Mouse (Mus musculus): ENCODE data around the gene Cd44. TPM values are rescaled to one million over a fixed set of nuclear protein-coding genes. Genes with fewer than 3 reads are reported as not detected.

Cd44 gene
- total RNA-seq, 4 experiments from 2014 or later: 5.6 to 9.5 (median 6.8) TPM

DNA sequence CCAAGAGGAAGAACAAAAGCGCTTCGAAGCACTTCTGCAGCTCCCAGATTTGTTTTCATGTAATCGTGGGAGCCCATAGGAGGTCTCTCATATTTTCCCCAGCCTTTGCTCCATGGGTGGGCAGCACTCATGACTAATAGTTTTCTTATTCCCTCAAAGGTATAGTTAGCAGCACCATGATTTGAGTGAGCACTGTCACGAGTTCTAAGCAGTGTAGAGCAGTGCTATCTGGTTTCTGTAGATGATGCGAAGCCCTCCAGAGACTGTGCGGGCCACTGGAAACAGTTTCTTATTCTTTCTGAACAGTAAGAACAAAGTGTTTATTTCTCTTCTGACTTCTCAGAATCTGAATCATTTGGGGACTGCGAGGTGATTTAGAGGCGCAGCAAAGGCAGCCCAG, 80.7 kb downstream of the Cd44 start:
- no peak for DNase-seq (ENCODE audit: low spot score)

DNA sequence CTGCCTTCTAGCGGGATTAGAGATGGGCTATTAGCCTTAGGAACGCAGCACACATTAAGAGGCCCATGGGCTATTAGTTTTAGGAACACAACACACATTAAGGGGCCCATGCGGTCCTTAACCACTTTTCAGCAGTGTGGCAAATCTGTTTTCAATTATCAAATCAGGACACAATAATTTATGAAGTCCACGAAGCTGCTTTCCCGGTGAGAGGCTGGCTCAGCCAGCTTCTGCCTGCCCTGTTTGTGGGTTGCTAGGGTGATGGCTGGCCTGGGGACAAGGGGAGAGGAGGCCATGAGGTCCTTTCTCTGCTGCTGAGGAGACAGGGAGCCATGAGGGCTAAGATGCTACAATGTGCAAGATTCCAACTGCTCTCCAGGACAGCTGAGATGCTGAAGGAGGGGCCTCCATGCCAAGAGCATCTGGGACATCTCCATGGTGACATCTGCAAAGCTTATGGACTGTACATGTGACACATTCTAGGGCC, 81.2 kb downstream of the Cd44 start:
- DNase-seq (ENCODE audit: low spot score): no peak

DNA sequence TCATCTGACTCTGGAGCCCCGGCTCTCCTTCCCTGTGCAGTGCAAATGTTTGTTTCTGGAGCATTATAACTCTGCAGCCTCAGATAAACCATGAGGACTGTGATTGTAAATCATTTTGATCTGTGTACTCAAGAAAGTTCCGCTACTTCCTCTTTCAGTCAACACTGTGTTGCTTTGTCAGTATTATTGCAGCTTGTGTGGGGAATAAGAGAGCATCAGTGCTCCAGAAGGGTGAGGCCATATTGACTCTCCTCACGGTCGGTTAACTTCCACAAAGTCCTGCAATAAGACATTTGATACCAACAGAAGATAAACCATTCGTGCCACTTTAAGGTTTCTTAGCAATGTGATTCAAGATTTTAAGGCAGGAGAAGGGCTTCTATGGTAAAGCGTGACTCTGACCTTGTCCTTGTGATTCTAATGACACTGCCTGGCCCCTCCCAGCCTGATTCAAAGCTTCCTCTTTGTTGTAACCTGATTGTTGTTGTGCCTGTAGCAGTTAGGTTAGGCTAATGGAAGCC, 86.1 kb downstream of the Cd44 start:
- DNase-seq (ENCODE audit: low spot score): no peak

DNA sequence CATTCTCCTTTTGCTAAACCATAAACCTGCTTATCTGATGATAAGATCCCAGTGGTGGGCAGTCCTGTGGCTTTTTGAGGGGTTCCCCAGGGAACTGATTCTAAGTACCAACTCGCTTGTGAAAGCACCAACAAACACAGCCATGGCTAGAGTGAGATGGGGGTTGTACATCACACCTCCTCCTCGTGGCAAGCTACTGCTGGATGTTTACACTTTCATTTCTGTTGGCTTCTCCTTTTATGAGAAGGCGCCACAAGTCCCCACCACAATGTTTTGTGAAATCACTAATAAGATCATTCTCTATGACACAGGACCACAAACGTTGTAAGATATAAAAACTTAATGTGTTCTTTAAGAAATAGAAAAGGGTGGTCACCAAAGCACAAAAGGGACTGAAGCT, 88.7 kb downstream of the Cd44 start:
- no peak for DNase-seq (ENCODE audit: low spot score)

DNA sequence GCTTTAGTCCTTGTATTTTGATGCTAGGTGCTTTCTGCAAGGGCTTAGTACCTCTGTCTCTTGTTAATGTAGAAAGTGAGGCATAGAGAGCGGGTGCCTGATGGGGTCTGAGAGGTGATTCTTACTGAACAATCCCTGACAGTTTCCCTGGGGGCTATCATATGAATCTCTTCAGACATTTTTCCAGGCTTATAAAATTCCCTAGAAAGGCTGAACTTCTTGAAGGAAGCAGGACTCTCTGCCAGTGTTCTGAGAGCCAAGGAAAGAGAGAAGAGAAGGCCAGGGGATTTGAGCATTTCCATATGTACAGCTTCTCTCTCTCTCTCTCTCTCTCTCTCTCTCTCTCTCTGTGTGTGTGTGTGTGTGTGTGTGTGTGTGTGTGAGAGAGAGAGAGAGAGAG, 92.0 kb downstream of the Cd44 start:
- no peak for DNase-seq (ENCODE audit: low spot score)

DNA sequence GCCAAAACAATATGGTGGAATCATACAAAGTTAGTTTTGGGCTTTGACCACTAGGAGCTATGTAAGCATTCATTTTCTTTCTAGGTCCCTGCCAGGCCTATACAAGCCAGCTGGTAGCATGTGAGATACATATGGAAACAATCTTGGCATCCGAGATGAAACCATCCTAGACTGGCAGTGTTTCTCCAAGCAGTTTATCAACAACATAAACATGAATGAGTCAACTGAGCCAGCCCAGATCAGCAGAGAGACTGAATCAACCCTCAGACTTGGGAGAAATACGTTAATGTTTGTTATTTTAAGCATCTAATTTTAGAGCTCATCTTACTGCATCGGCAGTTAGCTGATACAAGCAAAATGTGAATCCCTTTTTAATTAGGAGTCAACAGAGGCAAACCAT, 93.8 kb downstream of the Cd44 start:
- no peak for DNase-seq (ENCODE audit: low spot score)

DNA sequence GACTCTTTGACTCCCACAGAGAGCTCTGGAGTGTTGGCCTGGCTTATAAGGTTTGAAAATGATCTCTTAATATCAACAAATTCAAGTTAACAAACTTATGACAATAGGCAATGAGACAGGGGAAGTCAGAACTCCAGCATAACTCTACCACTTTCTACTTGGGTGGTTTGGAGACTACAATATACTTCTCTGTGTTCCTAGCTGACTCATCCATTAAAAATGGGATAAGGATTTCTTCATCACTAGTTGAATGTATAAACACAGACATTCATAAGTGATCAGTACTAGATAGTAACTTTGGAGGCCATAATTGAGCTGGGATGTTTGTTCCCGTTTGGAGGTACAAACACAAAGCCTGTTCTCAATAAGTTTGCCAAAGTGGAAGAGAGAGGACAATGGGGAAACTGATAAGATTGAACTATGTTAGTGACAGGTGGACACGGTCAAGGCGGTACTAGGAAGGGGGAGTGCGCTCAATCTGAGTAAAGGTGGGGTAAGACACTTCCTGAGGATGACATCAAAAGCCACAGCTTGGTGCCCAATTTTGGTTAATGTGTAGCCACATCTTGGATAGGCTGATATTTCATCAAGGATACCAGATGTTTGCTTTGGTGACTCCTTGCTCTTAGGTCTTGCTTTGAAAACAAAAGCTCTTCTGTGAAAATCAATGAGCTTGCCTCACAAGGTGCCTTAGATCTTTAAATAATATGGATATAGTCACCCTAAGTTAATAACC, 95.5 kb downstream of the Cd44 start:
- no peak for DNase-seq (ENCODE audit: low spot score)

DNA sequence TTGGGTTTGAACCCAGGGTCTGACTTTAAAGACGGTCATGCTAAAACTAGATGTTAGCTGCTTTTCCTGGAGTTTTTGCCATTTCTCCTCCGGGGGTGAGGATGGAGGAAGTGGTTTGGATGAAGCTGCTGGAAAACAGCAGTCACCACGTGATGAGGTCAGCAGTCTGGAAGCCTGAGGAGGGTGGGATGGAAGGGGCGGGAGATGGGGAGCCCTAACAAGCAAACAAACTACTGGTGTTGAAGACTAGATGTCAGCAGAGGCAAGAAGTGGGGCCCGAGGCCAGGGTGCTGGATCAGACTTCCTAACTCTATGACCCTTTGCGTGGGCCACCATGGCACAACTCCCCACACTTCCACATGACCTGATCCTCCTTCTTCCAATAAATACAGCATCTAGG, 96.2 kb downstream of the Cd44 start:
- DNase-seq (ENCODE audit: low spot score): no peak

DNA sequence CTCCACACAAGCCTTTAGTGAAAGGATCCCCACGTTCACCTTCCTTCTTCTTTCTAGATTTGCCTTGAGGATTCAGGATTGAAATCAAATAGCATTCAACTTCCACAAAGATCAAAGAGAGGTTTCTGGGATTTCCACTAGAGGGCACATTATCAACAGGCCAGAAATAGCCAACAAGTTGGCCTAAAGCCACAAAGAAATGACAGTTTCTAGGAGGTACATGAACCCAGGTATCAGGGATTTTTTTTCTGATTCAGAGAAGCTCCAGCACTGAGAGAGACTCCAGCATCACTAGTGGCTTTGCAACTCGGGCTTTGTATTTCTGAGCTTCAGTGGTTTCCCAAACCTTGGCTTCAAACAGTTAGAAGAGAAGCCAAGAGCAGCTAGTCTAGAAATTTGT, 97.4 kb downstream of the Cd44 start:
- DNase-seq (ENCODE audit: low spot score): peak; percentile 66

DNA sequence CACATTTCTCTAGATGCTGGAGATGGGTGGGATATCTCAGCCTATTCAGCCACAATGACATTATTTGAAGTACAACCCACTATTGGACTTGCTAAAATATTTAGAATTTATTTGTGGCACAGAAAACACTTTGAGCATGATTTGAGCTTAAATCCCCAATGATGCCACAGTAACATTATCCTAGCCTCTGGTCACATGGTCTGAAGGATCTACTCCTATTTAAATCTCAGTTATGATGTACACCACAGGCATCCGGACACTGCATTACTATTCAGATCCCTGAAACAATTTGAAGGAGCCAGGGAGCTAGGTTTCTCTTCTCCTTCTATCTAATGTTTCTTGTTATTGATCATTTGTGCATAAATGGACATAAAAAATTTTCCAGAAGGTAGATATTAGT, 99.6 kb downstream of the Cd44 start:
- DNase-seq (ENCODE audit: low spot score): no peak

DNA sequence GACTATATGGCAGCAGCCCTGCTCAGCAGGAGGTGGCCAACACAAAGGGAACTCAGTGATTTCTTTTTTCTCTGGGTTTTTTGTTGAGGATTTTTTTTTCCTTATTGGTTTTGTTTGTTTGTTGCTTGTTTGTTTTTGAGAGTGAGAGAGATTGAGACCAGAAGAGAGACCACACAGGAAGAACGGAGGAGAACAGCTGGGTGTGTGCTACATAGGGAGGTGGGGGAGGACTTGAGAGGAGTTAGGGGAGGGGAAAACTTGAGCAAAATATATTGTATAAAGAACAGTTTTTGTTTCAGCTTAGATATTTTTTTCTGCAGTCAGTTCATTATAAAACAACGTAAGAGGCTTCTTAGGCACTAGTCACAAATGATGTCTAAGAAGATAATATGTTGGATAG, 103.3 kb downstream of the Cd44 start:
- no peak for DNase-seq (ENCODE audit: low spot score)

DNA sequence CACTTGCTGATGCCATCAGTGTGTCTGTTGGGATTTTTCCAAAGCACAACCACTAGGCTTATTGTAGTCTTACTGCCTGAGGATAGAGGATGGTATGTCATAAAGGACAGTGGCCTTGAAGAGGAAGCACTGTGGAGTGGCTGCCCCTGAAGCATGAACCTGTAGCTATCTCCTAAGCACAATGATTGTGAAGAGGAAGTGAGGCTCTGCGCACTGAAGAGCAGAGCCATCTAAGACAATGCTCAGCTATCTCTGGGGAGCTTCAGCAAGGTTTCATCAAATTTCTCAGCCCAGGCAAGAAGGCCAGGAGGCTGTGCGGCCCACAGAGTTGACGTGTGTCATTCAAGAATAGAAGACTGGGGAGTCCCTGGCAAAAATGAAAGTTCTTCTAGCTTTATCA, 106.4 kb downstream of the Cd44 start:
- no peak for DNase-seq (ENCODE audit: low spot score)

DNA sequence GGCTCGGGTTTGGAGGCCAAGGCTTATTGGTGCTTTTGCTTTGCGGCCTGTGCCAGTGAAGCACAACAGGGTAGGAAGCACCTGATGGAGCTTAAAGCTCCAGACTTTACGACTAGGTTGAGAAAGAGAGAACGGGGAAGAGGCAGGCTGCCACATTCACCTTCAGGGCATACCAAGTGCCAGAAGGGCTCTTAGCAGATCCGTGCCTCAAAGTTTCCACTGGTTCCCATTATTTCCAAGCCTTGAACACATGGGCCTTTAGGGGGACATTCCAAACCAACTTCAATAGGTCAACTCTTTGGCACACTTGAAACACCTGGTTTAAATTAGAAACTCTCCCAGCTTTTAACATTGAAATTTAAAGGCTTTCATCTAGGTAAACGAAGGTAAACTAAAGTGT, 108.7 kb downstream of the Cd44 start:
- no peak for DNase-seq (ENCODE audit: low spot score)

DNA sequence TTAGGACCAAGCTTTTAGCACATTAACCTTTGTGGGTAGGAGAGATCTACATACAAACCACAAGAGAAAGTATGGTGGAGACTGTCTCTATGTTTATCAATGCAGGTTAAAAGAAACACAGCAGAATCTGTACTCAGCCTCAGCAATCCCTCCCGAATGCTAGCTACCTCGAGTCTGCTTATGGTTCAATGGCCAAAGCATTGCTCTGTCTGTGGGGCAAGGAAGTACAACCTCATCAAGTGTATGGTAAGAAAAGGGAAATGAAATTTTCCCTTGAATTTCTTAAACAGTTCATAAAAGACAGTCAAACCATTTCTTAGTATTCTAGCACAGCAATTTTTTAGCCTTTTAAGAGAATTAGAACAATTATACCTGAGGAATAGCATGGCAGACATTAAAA, 109.8 kb downstream of the Cd44 start:
- no peak for DNase-seq (ENCODE audit: low spot score)

DNA sequence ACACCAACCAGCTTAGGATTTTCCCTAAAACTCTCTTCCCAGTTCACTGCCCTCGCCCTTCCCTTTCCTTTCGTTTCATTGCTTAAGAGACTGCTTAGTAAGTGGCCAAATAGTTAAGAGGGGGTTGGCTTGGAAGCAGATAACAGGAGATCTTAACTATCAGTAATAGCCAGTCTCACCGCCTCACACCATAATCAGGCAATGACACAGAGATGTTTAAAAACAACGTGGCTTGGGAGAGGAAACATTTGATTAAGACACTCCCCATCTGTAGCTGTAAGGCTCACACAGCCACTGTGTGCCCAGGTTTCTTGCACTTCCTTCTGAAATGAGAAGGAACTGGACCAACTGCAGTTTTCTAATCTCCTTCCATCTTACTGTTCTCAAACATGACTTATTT, 115.8 kb downstream of the Cd44 start:
- DNase-seq (ENCODE audit: low spot score): no peak

DNA sequence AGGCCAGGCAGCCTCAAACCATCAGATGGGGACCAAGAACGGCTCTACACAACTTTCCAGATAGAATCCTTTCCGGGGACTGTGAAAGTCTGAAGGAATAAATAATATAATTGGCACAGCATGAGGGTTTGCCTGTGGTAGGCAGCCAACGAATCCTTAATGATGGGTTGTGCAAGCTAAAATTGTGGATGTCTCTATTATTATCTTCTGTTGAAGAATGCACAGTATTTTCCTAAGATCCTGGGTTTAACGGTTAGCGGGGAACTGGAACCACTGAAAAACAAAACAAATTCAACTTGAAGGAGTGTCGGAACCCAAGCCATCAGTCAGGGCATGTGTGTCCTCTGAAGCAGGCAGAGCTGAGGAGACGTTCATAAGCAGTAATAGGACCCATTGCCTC, 118.7 kb downstream of the Cd44 start:
- DNase-seq (ENCODE audit: low spot score): no peak

DNA sequence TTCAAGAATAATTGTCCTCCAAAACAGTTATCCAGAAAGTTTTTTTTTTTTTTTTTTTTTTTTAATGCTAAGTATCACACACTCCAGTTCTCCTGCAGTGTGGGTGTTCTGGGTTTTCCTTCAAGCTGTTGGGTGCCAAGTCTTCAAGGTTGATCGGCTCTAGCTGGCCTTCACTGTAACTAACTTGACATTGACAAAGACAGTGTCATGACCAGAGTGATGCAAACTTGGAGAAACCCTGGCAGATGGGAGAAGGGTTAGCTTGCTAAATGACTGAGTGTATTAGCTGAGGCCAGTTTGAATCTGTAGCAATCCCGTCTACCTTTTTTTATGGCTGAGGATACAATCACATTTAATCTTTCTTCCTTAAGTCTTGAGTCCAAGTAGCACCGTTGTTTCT, 123.3 kb downstream of the Cd44 start:
- DNase-seq (ENCODE audit: low spot score): no peak

DNA sequence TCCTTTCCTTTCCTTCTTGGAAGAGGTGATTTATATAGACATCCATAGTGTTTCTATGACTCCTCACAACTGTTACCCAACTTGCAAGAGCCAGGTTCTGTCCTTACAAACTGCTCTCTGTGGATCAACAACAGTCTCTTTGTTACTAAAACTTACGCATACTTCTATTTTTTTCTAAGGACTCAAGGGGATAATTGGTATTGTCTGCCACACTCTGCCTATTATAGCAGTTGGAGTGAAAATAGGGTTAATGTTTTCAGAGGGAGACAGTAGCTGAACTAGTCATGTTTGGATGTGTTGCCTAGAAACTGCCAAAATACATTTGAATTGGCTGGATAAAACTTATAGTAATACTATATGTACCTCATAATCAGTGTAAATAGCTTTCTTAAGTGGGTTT, 125.9 kb downstream of the Cd44 start:
- no peak for DNase-seq (ENCODE audit: low spot score)

DNA sequence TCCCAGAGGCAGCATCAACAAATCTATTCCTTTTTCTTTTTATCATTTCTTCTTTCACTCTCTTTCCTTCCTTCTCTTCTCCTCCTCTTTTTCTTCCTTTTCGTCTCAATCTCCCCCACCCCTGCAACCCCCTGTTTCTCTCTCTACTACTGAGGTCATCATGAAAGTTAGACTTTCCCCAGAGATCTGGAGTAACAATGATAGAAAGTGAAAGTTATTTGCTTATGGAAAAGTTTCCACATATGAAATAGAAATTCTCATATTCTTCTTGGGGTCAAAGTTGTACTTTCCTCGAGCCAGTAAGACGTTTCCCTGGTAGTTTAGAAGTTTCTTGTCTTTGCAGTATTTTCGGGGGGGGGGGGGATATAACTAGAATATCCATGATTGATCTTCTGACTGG, 126.8 kb downstream of the Cd44 start:
- no peak for DNase-seq (ENCODE audit: low spot score)

DNA sequence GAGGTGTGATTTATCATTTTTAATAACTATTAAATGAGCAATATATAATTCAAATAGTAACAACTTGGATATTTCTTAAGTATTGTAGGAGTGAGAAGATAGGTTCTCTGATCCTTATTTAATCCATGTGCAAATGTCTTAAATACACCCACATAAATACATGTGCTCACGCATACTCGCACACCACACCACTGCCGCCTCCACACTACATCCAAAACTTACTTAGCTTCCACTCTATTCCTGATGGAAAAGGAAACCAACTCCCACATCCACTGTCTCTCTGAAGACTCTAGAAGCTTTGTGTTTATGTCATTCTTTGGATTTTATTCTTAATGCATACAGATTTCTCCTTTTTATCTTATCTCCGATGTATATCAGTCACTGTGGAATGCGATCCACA, 129.2 kb downstream of the Cd44 start:
- DNase-seq (ENCODE audit: low spot score): no peak

DNA sequence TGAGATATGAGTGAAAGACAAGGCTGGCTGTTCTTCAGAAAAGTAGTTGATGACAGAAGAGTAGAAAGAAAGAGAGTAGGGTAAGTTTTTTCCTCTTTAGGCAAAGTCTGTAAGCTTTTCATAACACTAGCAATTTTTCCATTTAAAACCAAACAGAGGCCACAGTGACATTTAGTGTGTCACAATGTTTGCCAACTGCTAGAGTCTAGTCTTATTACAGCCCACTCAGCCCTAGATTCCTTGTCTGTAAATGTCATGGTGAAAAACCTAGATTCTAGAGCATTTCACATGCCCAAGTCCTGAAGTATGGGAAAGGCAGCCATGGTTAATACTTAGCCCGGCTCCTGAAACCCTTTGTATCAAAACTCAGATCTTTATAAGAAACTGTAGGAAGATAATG, 130.2 kb downstream of the Cd44 start:
- no peak for DNase-seq (ENCODE audit: low spot score)

DNA sequence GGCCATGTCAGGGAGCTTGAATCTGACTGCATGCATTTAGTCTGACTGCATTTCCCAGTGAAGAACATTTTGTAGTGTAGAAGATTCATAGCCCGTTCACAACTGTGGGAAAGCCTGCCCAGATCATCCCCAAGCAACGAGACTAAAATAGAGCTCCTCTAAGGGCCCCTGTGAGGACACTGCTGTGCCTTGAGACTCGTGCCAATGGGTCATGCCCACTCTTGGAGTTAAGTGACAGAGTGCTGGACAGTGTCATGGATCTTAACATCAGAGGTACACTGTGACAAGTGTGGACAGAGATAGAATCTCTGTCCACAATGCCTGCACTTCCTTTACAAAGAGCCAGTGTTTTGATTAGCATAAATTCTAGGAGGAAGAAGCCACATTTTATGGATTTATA, 133.2 kb downstream of the Cd44 start:
- DNase-seq (ENCODE audit: low spot score): no peak

DNA sequence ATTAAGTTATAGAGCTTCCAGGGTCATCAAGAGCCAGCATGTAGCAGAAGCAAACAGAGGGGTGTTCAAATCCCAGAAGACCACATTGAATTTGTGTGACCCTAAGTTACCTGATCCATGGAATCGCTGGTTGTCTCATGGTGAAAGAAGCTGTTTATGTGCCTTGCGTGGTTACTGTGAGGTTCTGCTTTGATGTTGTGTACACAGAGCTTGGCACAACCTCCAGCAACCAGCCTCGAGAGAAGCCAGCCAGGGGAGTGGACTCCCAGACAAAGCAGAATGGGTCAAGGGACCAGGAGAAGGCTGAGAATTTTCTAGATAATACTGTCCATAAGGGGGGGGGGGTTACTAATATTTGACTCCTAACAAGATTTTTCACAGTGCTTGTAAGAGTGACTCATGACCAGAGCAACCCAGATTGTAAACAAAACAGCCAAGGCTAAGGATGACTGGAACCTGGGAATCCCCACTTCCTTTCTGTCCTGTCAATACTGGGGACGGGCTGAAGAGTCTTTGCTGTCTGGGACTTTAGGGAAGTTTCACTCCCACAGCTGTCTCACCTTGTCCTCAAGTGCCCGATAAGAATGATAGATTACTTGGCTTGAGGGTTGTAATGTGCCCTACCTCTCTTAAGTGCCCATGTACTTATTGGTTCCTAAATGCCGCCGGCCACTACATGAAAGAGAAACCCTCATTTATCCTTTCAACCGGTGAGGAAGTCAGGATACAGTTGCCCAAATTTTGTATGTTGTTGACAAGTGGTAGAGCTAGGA, 136.7 kb downstream of the Cd44 start:
- no peak for DNase-seq (ENCODE audit: low spot score)

All from heart, adult 8-10 months (tissue).